Mouse (Mus musculus): ENCODE results near the gene Gsk3b.

Gene Gsk3b

GRCm38 (mm10) chr16:38286541-38286940 lies 197.7 kb downstream of the Gsk3b start:
- no peak for DNase-seq

- no peak for DNase-seq
These were observed 198.6 kb downstream of the Gsk3b start for GRCm38 (mm10) chr16:38287357-38287756.

GRCm38 (mm10) chr16:38287762-38288161 lies 199.0 kb downstream of the Gsk3b start:
- DNase-seq = no peak

GRCm38 (mm10) chr16:38288851-38289250 lies 200.1 kb downstream of the Gsk3b start:
- DNase-seq = no peak

DNA sequence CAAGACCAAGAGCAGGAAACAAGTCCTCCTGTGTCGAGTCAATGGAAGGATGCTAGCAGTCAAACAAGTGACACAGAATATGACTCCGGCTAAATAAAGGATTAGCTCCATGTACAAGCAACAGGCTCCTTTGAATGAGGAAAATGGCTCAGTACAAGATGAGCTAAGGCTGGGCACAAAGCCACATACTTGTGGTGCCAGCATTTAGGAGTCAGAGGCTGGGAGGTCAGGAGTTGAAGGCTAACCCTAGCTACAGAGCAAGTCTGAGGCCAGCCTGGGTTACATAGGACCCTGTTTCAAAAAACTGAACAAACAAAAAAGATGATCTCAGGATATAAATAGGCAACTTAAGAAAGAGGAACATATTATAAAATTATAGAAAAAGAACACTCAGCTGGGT lies 201.3 kb downstream of the Gsk3b start:
- no peak for DNase-seq

- no peak for DNase-seq
These were observed 206.0 kb downstream of the Gsk3b start, which contains the start of gene Nr1i2 for GRCm38 (mm10) chr16:38294685-38295348. TSS of gene Nr1i2 (minus strand) at chr16:38294824.

DNA sequence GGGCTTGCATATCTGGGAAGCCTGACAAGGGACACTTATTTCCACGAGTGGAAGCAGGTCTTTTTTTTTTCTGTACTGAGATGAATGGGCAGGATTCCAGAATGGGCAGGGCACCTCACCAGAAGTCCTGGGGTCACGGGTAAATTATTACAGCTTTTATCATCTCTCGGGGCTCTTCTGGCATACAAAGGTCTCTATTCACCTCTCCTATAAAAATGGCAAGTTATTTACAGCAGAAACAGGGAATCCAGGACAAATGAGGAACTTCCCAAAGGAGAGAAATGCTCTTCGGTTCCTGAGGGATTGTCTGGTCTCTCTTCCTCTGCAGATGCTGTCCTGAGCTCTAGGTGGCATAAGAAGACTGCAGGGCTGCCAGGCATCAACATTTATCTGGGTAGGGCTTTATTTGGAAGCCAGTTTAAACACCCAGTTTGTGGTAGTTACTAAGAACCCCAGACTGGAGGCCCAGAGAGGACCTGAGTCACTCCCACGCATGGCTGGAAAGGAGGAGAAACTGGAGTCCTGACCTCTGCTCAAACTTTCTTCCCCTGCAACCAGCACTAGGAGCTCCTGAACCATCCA lies 206.6 kb downstream of the Gsk3b start:
- DNase-seq = no peak

All from retina, postnatal 1 day (tissue).